Mouse (Mus musculus) cerebellum, postnatal 36 days (tissue): ENCODE results near the gene Prrc2b.

Experiments
- DNase-seq, 2 experiments: peaks; one replicate each; pipeline ENCODE4 v3.0.0; 2021 to 2022; ENCODE audit warnings: mixed read lengths in 2 of 2

The Prrc2b gene

DNA sequence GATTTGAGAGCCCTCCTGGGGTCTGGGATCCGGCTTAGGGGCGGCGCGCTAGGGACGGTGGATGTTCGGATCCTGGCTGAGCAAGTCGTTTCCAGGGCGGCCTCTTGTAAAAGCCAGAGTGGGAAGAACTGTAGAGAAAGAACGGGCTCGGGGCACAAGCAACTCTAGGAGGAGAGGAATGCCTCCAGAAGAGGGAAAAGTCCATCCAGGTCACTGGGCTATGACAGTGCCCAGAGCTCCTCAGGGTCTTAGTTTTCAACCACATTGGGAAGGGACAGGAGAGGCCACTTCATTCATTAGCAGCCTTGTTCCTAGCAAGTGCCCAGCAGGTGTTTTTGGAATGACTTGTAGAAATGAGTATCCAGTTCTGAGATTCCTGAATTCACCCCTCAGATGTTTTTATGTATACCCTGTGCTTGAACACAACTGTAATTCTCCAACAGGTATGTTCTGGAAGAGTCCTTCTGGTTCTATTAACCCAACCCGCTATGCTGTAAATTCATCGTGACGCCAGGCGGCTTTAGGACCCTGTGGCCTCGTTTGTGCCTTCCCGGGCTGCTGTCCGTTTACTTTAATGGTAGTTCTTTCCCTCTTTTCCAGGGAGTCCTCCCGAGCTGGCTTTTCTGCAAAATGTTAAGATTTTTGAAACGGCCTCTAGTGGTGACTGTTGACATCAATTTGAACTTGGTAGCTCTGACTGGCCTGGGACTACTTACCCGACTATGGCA is 86.0 kb downstream of the Prrc2b start:
- peak; percentile 63 to 71 for DNase-seq

DNA sequence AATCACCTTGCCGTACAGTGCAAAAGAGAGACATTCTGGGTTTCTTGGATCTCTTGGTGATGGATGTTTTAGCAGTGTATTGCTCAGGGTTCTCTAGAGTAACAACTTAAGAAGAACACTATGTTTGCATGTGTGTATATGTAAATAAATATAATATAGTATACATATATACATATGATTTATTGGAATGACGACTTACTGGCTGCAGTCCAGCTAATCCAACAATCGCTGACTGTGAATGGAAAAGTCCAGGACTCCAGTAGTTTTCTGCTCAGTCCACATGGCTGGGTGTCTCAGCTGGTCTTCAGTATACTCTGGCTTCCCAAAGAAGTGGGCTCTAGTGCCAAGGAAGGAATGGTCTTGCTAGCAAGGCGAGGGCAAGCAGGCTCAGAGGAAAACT is 86.7 kb downstream of the Prrc2b start:
- DNase-seq: no peak

DNA sequence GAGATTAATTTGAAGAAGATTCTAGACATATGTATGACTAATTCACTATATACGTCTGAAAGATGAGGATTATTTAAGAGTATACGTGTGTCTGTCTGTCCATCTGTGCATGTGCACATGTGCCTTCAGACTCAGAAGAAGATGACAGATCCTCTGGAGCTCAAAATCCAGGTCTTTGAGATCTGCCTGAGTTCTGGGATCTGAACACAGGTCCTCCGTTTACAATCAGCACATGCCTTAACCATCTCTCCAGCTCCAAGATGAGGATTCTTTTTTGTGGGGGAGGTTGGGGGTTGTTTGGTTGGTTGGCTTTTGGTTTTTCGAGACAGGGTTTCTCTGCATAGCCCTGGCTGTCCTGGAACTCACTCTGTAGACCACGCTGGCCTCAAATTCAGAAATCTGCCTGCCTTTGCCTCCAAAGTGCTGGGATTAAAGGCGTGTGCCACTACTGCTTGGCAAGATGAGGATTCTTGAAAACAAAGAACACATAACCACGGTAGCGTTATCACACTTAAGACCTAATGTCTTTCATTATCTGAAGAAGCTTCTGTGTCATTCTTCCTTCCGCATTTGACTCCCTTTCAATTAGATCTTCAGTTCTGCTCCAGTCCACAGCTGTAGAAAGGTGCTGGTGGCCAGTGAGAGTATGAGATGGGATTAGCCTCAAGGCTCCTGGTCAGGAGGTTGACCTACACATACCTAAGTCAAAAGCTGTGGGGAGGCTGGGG is 88.0 kb downstream of the Prrc2b start:
- DNase-seq: no peak

DNA sequence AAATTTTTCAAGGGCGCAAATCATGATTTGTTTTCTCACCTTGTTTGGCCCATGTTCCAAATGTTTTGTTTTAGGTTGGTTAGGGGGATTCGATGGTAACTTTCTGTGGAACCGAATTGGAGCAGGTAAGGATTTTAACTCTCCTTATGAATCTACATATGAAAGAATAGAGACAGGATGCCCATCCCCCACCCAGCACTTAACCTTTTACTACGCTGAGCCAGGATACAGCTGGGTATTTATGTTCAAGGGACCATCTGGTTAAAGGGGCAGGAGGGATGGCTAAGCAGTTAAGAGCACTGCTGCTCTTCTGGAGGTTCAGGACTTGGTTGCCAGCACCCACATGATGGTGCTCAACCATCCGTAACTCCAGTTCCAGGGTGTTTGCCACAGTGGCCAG is 89.7 kb downstream of the Prrc2b start:
- DNase-seq: no peak

DNA sequence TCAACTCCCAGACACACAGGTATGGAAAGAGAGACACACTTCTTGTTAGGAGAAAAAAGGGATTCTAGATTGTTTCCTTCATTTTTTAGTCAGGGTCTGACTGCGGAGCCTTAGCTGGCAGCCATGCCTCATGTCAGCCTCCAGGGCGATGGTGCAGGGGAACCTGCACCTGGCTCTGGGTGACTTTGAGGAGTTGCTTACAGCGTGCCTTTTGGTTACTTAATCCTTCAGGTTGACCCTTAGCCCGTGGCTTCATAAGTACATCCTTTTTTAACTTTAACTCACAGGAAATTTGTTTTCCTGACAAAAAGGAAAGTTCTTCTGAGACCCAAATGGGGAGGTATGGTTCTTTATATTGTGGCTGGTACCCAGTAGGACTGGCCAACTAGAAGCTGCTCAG is 92.1 kb downstream of the Prrc2b start:
- no peak for DNase-seq

DNA sequence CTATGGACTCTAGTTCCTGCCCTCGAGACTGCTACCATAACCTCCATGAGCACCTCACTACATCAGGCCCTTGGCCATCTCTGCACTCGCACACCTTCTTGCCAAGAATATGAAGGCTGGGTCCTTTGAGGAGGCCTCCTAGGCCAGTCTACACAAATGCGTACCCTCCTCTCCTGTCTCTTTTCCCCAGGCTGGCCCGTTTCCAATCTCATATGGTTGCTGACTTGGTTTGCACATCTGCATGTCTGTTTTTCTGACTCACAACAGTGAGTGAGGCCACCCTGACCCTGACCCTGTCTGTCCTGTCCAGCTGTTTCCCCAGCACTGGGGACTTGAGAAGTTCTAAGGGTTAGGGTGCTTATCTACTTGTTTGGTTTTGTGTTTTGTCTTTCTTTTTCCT is 95.9 kb downstream of the Prrc2b start:
- no peak for DNase-seq

DNA sequence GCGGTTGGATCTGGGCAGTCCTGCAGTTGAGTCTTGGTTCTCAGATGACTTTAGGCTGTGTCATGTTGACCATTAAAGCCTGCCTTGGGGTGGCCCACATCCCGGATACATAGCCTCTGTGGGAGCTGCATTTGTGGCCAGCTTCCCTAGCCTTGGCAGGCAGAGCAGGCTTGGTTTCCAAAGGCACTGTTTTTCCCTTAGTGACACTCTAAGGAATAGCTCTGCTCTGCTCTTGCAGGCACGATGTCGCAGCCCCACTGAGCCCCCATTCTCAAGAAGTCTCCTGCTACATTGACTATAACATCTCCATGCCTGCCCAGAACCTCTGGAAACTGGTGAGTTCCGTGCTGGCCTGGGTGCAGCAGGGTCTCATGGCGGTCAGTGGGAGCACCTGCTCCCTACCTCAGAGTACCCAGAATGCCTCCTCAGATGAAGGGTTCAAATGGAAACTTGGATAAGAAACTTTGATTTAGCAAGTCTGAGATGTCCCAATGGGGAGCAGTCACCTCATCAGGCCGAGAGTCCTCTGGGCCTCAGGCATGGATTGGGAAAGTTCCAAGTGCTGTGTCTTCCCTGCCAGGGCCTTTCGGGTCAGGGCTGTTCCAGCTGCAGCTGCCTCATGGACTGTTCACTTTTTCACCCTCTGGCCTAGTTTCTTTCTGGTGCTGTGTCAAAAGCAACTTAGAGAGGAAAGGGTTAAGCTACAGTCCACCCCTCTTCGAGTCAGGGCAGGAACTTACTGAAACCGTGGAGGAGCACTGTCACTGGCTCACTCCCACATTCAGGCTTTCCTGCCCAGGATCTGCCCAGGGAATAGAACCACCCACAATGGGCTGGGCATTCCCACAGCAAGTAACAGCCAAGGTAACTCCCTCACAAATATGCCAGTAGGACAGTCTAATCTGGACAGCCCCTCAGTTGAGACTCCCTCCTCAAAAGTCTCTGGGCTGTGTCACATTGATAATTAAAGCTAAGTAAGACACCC is 97.8 kb downstream of the Prrc2b start:
- DNase-seq: no peak

DNA sequence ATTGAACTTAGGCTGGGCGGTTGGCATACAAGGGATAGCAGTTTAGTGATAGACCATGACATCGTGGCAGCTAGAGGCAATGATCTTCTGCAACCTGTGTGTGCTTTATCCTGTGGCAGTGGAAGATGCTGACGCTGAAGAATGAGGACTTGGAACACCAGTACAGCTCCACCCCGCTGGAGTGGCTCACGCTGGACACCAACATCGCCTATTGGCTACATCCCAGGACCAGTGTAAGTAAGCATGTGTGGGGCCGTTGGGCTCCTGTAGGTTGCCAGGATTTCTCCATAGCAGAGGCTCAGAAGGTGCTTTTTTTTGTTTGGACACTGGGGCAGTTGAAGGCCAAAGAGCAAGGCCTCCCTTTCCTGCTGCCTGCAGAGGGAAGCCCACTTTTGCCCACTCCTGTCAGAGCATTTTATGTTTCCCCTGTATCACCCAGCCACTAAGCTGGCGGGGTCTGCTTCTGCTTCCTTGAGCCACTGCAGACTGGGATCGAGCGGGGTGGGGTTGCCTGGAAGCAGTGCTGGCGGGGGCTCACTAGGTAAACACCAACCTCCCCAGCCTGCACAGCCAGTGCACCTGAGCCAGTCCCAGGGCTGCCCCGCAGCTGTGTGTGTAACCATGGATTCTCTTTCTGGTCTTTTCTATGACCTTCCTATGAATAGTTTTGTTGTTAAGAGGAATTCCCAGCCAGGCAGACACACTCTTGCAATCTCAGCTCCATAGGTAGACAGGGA is 101.1 kb downstream of the Prrc2b start:
- DNase-seq: no peak

DNA sequence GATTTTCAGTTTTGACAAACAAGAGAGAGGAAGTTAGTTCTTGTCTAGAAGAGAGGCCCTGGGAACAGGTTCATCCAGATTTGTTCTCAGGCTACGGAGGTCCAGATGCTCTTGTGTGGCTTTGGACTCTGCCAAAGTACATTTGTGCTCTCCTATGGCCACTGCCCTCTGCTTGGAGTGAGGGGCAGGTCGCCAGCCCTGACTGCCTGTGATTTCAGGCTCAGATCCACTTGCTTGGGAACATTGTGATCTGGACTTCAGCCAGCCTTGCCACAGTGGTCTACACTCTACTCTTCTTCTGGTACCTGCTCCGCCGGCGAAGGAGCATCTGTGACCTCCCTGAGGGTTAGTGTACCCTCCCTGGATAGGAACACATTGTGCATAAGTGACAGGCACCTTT is 101.8 kb downstream of the Prrc2b start:
- no peak for DNase-seq

DNA sequence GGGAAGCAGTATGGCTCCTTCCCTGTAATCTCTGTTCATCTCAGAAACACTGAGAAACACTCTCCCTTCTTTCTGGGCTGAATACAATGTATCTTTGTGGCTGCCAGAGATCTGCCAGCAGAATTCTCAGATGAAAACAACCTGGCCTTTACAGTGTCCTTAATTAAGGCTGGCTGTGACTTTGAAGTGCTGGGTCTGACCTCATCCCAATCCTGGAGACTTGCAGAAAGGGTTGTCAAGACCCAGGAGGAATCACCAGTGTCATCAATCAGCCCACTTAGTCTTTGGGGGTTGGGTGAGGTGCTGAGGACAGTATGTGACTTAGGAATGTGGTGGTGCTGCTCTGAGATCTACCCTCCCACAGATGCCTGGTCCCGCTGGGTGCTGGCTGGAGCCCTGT is 102.5 kb downstream of the Prrc2b start:
- DNase-seq: no peak

DNA sequence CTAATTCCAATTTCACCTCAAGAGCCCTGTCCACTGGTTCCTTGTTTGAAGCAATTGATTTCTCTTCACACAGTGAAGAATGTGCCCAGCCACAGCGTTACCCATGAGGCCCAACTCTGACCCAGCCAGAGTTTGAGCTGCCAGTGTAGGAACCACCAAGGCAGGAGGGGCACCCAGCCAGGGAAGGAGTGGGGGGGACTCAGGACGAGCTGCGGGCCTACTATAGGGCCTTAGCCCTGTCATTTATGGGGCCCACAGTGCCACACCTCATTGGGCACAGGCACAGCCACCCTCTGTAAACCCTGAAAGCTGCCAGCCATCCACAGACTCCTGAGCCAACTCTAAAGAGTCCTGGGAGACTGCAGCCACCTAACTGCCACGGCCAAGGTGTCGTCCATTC is 103.7 kb downstream of the Prrc2b start:
- no peak for DNase-seq

DNA sequence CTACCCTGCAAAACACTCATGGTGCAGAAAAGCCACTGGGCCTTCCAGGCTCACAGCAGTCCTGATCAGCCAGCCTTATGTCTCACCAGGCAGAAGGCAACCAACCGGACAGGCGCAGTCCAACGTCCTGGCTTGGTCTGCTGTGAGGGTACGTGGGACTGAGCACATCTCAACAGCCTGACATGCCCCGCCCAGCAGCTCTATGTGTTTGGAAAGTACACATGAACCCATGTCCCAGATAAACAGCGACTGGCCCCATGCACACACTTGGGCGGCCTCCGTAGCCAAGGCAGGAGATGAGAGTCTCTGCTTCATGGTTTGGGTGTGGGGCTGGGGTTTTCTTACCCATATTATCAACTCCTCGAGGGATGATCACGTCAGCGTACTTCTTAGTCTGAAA is 105.4 kb downstream of the Prrc2b start:
- no peak for DNase-seq

DNA sequence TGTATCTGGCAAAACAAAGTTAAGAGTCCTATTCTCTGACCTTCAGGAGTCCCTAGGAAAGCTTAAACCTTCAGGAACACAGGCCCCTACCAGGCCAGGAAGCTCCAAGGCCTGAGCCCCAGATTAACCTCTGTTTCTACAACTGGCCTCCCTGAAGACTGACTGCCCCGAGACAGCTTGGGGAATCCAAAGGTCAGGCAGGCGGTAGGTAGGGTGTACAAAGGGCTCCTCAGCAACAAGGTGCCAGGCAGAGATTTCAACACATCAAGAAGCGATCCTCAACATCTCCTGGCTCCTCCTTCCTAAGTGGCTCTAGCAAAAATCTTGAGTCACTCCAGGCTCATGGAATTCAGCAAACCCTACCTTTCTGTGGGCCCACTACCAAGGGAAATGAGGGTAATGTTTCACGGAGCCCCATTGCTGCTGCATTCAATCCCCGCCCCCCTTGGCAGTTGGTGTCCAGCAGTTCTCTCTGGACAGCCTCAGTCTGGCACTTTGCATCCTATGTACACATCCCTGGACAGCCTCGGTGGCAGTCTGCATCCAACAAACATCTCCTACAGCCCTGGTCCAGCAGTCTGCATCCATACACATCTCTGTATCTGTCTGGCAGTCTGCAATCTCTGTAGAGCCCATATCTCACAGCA is 108.1 kb downstream of the Prrc2b start:
- no peak for DNase-seq

DNA sequence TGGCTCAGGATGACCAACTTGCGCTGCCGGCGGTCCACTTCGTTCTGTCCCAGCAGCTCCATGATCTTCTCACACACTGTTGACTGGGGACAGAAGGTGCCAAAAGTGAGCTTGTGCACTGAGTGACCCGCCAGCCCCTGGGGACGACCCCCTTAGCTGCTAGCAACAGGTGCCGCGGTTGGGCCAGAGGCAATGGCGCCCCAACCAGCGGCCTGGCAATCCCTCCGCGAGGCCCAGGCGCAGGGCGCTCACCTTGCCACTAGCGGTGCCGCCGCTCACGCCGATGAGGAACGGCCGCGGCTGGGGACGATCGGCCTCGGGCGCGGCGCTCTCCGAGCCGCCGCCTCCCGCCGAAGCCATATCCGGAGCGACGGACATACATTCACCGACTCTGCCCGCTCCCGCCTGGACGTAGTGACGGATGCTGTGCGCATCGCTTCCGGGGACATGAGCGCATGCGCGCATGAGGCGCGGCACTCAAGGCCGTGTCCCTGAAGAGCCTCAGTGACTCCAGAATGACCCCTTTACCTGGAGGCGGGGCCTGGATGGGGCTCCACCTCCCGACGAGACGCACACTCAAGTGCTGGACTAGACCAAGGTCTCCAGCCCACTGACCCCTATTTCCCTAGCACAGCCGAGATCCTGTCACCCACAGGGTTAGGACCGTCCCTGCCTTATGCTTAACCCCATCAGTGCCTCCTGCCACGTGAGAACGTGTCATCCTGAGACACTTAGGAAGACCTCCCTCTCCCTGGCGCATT is 109.0 kb downstream of the Prrc2b start, which contains the start of gene Uck1:
Gene Uck1 (minus strand): TSS at position 503 of the 761 bp plus-strand sequence.
- peak; percentile 90 to 92 for DNase-seq

DNA sequence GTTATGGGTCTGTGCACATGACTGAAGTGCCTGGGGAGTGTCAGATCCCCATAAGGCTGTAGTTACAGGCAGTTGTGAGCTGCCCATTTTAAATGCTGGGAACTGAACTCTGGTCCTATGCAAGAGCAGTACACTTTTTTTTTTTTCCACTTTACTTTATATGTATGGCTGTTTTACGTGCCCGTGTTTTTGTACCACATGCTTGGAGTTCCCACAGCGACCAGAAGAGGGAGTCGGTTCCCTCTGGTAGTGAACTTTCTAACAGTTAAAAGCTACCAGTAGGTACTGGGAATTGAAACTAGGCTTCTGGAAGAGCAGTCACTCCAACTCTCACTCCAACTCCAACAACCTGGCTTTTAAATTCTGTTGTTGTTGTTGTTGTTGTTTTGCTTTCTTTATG is 109.8 kb downstream of the Prrc2b start:
- DNase-seq: peak; percentile 51 to 59

DNA sequence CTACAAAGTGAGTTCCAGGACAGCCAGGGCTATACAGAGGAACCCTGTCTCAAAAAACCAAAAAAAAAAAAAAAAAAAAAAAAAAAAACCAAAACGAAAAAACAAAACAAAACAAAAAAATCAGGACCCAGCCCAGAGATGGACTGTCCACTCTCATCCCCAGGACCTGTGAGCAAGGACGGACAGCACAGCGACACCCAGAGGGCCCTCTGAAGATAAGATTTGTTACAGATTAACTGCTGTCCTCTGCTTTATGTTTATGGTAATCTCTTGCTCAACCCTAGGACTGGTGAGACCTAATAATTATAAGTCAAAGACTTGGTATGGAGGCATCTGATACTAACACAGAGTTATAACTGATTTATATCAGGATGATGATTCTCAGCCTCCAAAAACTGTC is 124.9 kb downstream of the Prrc2b start:
- no peak for DNase-seq

DNA sequence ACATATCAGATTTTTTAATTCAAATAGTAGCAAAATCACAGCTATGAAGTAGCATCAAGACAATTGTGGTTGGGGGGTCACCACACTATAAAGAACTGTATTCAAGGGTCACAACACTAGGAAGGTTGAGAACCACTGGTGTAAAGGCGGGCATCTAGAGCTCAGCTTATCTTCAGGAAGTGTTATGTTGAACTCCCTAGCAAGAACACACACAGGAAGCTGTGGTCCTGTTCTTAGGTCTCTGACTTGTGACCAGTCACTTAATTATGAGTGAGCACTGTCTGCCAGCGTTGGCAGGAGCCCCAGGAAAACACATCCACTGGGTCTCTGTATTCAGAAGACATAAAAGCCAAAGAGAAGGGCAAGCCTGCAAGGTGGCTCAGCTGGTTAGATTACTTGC is 131.4 kb downstream of the Prrc2b start:
- DNase-seq: no peak

DNA sequence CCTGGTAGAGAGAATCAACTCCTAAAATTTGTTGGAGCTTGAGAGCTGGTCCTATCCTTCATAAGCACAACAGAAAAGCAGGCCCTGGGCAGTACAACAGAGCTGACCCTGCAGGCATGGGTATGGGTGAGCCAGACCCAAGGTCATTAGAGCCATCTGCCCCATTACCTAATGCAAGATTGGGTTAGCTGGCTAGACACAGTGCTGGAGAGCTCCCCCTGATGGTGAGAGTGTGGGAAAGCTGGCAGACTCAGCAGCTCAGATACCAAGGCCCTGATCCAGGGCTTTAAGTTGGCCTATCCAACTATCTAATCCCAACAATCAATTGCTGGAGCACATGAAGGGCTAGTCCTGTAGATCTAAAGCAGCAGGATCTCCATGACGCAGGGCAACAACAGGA is 131.8 kb downstream of the Prrc2b start:
- DNase-seq: peak; percentile 52 to 56

DNA sequence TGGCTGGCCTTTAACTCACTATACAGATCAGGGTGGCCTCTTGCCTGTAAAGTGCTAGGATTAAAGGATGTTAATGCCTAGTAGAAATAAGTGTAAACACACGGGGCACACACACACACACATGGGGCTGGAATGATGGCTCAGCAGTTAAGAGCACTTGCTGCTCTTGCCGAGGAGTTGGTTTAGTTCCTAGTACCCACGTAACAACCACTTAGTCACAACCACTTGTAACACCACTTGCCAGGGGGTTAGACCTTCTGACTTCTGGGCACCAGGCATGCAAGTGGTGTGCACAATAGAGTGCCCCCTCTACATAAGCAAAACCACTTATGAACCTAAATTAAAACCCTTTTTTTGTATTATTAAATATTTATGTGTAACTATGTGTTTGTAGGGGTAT is 133.1 kb downstream of the Prrc2b start:
- no peak for DNase-seq
